Mouse (Mus musculus): ENCODE data around the gene Gldc.

DNA sequence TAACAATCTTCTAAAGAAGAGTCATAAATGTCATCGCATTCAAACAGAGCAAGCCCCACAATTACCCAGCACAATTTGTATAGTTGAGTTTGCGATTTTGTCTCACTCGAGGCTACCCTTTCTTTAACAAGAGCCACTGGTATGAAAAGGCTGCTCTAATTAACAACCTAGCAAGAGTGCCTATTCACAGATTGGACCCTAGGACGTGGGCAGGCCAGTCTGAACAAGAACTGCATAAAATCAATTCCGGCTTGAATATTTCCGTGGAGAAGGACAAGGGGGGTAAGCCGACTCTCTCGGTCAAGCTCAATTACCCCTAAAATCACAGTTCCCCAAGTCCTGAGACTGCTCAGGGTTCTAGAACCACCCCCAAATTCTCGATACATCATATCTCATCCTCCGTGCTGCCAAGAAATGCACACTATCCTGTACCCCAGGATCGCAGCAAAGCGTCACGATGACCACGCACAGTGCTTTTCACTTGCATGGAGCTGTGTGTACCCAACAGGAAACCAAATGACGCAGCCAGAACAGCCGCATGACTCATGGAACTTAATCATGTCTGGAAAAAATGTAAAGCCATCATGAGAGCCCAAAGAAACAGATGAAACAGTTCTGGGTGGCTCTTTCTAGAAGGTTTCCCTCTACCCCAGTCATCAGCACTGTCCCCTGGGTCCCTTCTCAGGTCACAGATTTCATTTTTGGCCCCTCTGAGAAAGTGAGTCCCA lies 62.1 kb downstream of the Gldc start:
- TF ChIP-seq CTCF (IDR thresholded peaks at IDR 0.05; ENCODE audit: low read depth, low read length) = no peak
- no peak for TF ChIP-seq POLR2A (IDR thresholded peaks at IDR 0.05; ENCODE audit: borderline replicate concordance, low read depth, low read length)
